Mouse (Mus musculus) embryonic fibroblast, embryonic 13.5 days (primary cell): ENCODE results near the gene Clec11a. TPM values are rescaled to one million over a fixed set of nuclear protein-coding genes. Genes with fewer than 3 reads are reported as not detected.
A peak's percentile ranks its signal among the peaks of the same experiment; 100 is the strongest.
"Not testable (repeated sequence)": the region's sequence is repeated elsewhere in the genome, so short reads cannot be mapped to it uniquely, and the experiment has no call there.

Experiments
- H3K27ac ChIP-seq: 2 replicates; pipeline ENCODE4 v1.5.1; 2012; ENCODE audit warnings: low read length, control low read depth, inconsistent platforms; ENCODE audit not compliant: insufficient read depth
- H3K4me1 ChIP-seq: 2 replicates; pipeline ENCODE4 v1.6.1; 2011; ENCODE audit warnings: low read length; ENCODE audit not compliant: control insufficient read depth, insufficient read depth
- H3K4me3 ChIP-seq: 2 replicates; pipeline ENCODE4 v1.5.1; 2011; ENCODE audit warnings: mild to moderate bottlenecking, control low read depth, low read length; ENCODE audit not compliant: insufficient read depth
- CTCF ChIP-seq: IDR thresholded peaks from 2 replicates; pipeline ENCODE4 v1.5.1; 2011; ENCODE audit warnings: mild to moderate bottlenecking, control low read depth, low read length, moderate library complexity, borderline replicate concordance; ENCODE audit not compliant: insufficient read depth
- POLR2A ChIP-seq: IDR thresholded peaks from 2 replicates; pipeline ENCODE4 v1.6.1; 2011; ENCODE audit warnings: low read depth, mild to moderate bottlenecking, control low read depth, low read length, moderate library complexity
- polyA plus RNA-seq: library from polyadenylated mRNA; stranded (reverse); fragments of >200 nt; gene quantifications from 2 replicates; pipeline ENCODE4 v1.2.4, GENCODE M21; 2011; ENCODE audit warnings: low read depth; ENCODE audit not compliant: missing spikeins, insufficient read length

The Clec11a gene
- polyA plus RNA-seq, 1 experiment, result 13.4 TPM

DNA sequence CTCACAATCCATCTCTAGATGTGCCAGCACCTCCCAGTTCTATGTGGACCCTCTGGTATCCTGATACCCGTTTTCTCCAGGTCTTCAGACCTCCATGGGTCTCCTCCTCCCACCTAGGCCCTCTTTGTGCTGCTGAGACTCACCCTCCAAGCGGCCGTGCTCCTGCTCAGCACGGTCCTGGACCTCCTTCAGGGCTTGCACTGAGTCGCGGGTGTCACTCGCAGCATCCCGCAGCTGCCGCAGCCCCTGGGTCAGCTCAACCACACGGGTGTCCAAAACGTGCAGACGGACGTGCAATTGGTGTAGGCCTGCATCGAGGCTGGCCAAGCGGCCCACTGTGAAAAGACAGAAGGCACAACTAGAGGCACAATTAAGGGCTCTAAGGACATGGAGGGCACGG is 1.0 kb downstream of the Clec11a start:
- no peak for TF ChIP-seq POLR2A
- TF ChIP-seq CTCF, result no peak
- no peak overlapping the region for H3K27ac ChIP-seq
- H3K4me1 ChIP-seq, result no peaks in the 10 kb centered on the region; the same call in 1 of the 2 replicates
- no peak overlapping the region for H3K4me3 ChIP-seq

DNA sequence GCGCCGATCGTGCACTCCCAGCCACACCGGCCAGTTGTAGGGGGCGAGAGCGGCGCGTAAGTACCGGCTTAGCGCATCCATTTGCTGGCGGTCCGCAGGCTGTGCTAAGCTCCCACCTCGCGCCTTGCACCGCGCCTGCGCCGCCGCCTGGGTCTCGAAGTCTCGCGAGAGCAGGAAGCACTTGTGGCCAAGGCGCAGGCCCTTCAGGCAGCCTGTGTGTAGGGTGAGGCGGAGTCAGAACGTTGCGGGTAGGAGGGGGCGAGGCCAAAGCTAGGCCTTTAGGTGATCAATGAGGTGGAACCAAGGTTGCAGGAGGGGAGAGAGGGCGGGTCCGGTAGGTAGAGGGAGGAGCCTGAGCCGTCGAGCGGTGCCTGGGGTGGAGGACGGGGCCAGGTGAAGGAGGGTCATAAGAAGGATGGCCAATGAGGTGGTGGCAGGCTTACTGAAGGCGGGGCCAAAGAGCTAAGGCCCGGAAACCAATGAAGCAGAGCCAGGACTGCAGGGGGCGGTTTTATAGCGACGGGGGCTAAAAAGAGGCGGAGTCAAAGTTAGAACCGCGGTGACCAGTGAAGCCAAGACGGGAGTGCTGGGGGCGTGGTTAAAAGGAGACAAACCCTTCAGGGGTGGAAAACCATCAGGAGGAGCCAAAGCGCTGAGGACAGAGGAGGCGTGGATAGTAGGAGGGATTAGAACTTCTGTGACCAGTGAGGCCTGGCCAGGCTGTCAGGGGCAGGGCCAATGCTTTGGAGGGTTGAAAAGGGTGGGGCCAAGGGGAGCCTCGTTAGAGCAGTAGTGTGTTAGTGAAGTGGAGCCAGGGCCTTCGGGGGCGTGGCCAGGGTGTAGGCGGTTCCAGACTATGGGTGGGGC is 1.7 kb downstream of the Clec11a start:
- peak overlapping the region; percentile 14; the same call in 1 of the 2 replicates for H3K27ac ChIP-seq
- H3K4me1 ChIP-seq, result no peaks in the 10 kb centered on the region
- H3K4me3 ChIP-seq, result peak overlapping the region; percentile 66
- TF ChIP-seq CTCF (no peak), POLR2A (peak; percentile 98)

DNA sequence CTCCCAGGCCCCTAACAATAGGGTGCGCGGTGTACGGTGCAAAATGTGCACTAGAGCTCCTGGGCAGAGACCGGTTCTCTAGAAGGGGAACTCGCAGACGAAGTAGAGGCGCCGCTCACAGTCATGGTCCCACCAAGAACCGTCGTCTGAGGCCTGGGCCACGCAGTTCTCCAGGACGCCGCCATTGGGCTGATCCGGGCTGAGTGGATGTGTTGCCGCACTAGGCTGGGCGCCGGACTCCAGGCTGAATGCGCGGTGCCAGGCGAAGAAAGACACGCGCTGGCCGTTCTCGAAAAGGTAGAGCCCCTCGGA is 2.3 kb downstream of the Clec11a start:
- H3K4me3 ChIP-seq, result peak overlapping the region; percentile 66
- H3K4me1 ChIP-seq, result no peaks in the 10 kb centered on the region
- TF ChIP-seq CTCF, result no peak
- no peak for TF ChIP-seq POLR2A
- peak overlapping the region; percentile 14; the same call in 1 of the 2 replicates for H3K27ac ChIP-seq

DNA sequence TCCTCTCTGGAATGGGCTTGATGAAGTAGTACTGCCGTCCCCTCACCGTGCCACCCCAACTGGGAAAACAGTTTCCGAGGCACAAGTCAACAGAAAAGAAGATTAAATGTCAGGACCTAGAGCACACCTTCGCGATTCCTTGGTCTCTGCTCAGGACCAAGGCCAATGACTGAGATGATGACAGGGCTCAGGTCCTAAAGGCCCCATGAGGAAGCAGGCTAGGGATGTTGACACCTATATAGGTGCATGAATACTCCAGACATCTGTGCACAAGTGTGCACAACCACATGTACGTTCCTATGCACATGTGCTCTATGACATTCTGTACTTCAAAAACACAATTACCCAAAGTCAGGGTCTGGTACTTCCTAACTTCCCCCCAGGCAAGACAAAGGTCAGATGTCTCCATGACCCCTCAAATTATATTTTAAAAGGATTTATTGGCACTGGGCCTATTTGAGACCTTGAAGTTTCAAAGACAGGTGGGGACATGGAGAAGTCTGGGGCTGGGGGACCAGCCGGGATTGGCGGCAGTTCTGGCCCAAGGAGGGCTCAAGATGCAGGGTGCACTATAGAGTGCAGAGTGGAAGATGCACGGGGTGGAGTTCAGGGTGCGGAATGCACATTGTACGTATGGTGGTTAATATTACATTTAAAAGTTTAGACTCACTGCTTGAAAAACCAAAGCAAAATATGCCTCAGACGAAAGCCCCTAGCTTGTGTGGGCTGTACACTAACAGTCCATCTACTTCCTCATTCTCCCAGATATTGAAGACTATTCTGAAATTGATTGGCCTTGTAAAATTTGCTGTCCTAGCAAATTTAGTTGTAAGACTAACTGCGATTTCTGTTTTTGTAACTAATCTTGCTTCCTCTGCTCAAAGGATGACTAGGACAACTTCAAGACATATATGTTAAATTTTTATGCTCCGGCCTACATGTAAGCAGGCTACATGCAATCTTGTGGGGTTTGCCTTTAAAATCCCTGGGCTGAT is 3.1 kb downstream of the Clec11a start:
- H3K4me3 ChIP-seq, result peak overlapping the region; percentile 66
- H3K27ac ChIP-seq, result no peak overlapping the region
- H3K4me1 ChIP-seq, result no peaks in the 10 kb centered on the region
- TF ChIP-seq POLR2A (peak; percentile 12; the same call in 1 of the 2 replicates), CTCF (no peak)

DNA sequence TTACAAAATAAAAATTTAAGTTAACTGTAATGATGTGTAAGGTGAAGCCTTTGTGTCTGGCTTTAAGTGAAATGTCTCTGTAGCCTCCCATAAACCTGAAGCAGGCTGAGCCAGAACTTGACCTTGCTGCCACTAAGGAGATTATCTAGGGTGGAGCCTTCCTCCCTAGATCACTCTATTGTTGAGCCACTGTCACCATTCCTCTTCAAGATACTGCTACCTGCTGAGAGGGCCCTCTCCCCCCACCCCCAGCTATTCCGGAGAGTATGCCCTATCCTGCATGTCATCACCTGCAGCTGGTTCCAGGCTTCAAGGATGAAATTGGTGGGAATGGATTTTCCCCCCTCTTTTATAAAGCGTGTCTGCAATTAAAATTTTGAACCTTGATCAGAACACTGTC is 9.2 kb downstream of the Clec11a start:
- not testable (repeated sequence) for H3K27ac ChIP-seq, H3K4me3 ChIP-seq, H3K4me1 ChIP-seq

DNA sequence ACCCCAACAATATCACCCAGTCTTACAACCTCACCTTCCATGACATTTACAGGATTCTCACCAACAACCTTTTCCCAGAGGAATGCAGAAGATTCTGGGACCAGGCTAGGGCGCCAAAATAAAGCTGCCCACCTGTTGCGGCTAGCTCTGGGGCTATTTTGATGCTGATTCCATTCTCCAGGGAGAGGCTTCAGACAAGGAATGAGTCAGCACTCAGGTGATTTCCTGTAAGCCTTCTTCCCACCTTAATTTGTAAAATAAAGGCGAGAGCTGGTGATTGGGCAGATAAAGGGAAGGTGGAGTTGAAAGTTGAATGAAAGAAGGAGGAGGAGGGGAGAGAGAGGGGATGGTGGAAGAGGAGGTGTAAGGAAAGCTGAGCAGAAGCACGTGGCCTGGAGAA is 15.3 kb downstream of the Clec11a start:
- no peak overlapping the region for H3K27ac ChIP-seq
- H3K4me1 ChIP-seq, result no peaks in the 10 kb centered on the region
- TF ChIP-seq POLR2A (no peak), CTCF (no peak)
- no peak overlapping the region for H3K4me3 ChIP-seq

DNA sequence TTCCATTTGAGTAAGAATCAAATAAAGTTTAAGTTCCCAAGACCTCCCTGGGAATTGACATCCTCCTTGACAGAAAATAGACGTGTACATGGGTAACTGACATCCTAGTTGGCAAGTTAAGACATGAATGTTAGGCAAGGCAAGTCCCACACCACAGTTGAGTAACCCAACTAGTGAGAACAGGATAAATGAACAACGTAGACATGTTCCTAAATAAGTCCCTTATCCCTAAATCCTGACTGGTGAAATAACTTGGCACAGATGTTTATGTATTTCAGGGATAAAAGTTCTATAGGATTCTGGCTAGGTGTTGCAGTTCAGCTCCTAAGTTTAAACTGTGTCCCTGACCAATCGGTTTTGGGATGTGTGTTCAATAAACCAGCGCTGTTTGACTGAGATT is 15.7 kb downstream of the Clec11a start:
- H3K27ac ChIP-seq, result no peak overlapping the region
- TF ChIP-seq POLR2A (no peak), CTCF (no peak)
- no peak overlapping the region for H3K4me3 ChIP-seq
- no peaks in the 10 kb centered on the region for H3K4me1 ChIP-seq

DNA sequence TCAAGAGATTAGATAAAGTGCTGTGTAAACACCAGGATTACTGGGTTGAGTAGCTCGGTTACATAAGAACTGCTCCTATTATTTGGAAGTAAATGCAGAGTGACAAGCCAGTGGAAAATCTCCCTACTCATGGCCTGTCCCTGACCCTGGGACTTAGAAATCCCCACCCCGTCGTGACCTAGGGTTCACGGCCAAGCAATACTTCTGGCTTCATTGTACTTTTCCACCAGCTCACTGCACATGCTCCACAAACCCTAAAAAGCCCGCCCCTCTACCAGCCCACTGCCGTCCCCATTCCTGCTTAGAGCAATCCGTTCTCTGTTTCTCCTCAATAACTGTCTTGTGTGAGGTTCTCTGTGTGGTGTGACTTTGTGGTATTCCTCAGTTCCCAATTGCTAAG is 18.9 kb downstream of the Clec11a start:
- no peak overlapping the region for H3K4me3 ChIP-seq
- H3K27ac ChIP-seq, result no peak overlapping the region
- no peak for TF ChIP-seq CTCF
- TF ChIP-seq POLR2A, result no peak
- no peaks in the 10 kb centered on the region for H3K4me1 ChIP-seq

DNA sequence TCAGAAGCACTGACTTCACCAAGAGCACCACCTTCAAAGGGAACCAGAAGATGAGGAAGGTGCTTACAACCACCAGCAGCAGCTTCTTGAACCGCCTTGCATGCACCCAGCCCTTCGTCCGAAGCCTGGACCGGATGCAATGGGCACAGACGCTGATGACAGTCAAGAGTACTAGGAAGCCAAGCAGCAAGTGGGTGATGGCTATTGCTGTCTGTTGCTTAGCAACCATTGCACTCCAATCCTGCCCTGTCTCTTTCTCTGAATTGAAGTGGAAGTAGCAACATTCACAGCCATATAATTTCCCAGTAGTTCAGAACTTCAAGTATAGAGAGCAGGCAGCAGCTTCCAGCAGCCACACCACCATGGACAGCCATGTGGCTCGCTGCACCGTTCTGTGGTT is 25.1 kb downstream of the Clec11a start:
- H3K4me3 ChIP-seq, result no peak overlapping the region
- no peaks in the 10 kb centered on the region for H3K4me1 ChIP-seq
- no peak overlapping the region for H3K27ac ChIP-seq
- TF ChIP-seq POLR2A (no peak), CTCF (no peak)

DNA sequence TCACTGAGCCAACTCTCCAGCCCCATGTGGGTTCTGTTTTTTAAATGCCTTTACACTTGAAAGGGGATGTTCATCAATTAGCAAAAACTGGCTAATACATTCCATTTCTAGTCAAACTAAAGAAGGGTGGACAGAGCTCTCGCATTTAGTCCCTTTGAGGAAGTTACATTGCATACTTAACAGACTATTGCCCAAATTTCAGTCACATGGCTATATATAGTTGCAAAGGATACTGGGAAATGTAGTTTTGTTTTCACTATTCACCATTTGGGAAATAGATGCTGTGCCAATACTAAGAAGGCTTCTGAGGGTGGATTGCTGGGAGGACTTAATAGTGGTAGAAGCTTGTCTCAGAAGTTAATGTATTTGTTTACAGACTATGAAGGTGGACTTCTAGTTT is 25.7 kb downstream of the Clec11a start:
- Histone ChIP-seq H3K4me3 (no peak overlapping the region), H3K27ac (no peak overlapping the region), H3K4me1 (no peaks in the 10 kb centered on the region)
- TF ChIP-seq POLR2A (no peak), CTCF (no peak)
